8 mouse cellular contexts compared by ENCODE assay signal in genomic region chr15:83464905-83465650, GRCm38 (mm10). TPM values are rescaled to one million over a fixed set of nuclear protein-coding genes. Genes with fewer than 3 reads are reported as not detected.
A peak's percentile ranks its signal among the peaks of the same experiment; 100 is the strongest.
DNase-seq lines count a peak whose midpoint lies in the region; ATAC-seq and TF ChIP-seq lines count a peak whose summit lies in the region.

No protein-coding gene starts in this region.

- intact Hi-C loops in heart, postnatal 14 days (cut with DNase I): no loop called here
- intact Hi-C loops in gastrocnemius, postnatal 36 days (cut with DNase I): loop anchor here (10.0 kb wide), 1 partner anchor 50 kb away; no protein-coding TSS in a partner anchor

- no peak overlapping the region; the same call in 1 of the 2 replicates for H3K9ac ChIP-seq in heart, embryonic 11.5 days (ENCODE audit: low read depth, low read length)
- H3K9ac ChIP-seq in liver, embryonic 11.5 days (ENCODE audit: low read depth, low read length): no peak overlapping the region

- H3K4me1 ChIP-seq in heart, embryonic 11.5 days (ENCODE audit: control insufficient read depth, insufficient read depth, low read length): peaks cover 8% of the 10 kb centered on the region; the same call in 1 of the 2 replicates
- peaks cover 9% of the 10 kb centered on the region for H3K4me1 ChIP-seq in liver, embryonic 11.5 days (replicated peaks; ENCODE audit: control insufficient read depth, insufficient read depth, low read length)
- peaks cover 27% of the 10 kb centered on the region; the same call in 1 of the 2 replicates for H3K4me1 ChIP-seq in small intestine, adult 2 months (ENCODE audit: control insufficient read depth, insufficient read depth, insufficient read length, low read length)

- TF ChIP-seq CTCF in small intestine, adult 2 months (IDR thresholded peaks at IDR 0.05; ENCODE audit: extremely low read depth, insufficient read length, insufficient replicate concordance, low read depth, low read length): peak; percentile 27; the same call in 1 of the 2 replicates

- no peak for DNase-seq in heart, postnatal 14 days
- peak; percentile 90 for DNase-seq in ES-CJ7 (ENCODE audit: low read depth, low spot score)
- no peak for DNase-seq in liver, embryonic 11.5 days (ENCODE audit: low spot score)
- DNase-seq in right cerebral cortex, postnatal 14 days: no peak
- DNase-seq in gastrocnemius, postnatal 36 days: no peak

- peak overlapping the region; percentile 85 for H3K4me3 ChIP-seq in heart, embryonic 11.5 days (ENCODE audit: low read depth, low read length)
- peak overlapping the region; percentile 89 for H3K4me3 ChIP-seq in liver, embryonic 11.5 days (ENCODE audit: low read depth, low read length)
- peak overlapping the region; percentile 12; the same call in 1 of the 2 replicates for H3K4me3 ChIP-seq in small intestine, adult 2 months (ENCODE audit: low read depth, low read length)

- no peak for ATAC-seq in heart, embryonic 11.5 days (replicated peaks; ENCODE audit: insufficient number of reproducible peaks, low FRiP score, low TSS enrichment)
- peak; percentile 41 for ATAC-seq in granulocyte monocyte progenitor cell, adult 5-6 weeks (replicated peaks; ENCODE audit: poor library complexity, severe bottlenecking)
- ATAC-seq in liver, embryonic 11.5 days (replicated peaks; ENCODE audit: low FRiP score): peak; percentile 40

- peak overlapping the region; percentile 97 for H3K4me2 ChIP-seq in heart, embryonic 11.5 days
- H3K4me2 ChIP-seq in liver, embryonic 11.5 days: peak overlapping the region; percentile 41

- H3K27ac ChIP-seq in heart, embryonic 11.5 days (ENCODE audit: low read depth, low read length): 0 out of 2 replicates have a peak overlapping the region, but pooled peaks have one; percentile 75
- H3K27ac ChIP-seq in liver, embryonic 11.5 days (ENCODE audit: low read depth, low read length): no peak overlapping the region
- 0 out of 2 replicates have a peak overlapping the region, but pooled peaks have one; percentile 5 for H3K27ac ChIP-seq in small intestine, adult 2 months (ENCODE audit: insufficient read depth, low read depth, low read length)

- no peak for TF ChIP-seq POLR2A in small intestine, adult 2 months (IDR thresholded peaks at IDR 0.05; ENCODE audit: low read depth, low read length)

- no peaks in the 10 kb centered on the region for H3K9me3 ChIP-seq in heart, embryonic 11.5 days (replicated peaks; ENCODE audit: control insufficient read depth, low read length)
- H3K9me3 ChIP-seq in liver, embryonic 11.5 days (ENCODE audit: control insufficient read depth, low read length): no peaks in the 10 kb centered on the region

- WGBS in heart, embryonic 11.5 days (ENCODE audit: insufficient replicate concordance): 74% methylated on average over 19 of the region's 19 CpGs
- 68% methylated on average over 19 of the region's 19 CpGs for WGBS in liver, embryonic 11.5 days
- WGBS in small intestine, adult 2 months: 69% methylated on average over 19 of the region's 19 CpGs

- no peaks in the 10 kb centered on the region for H3K36me3 ChIP-seq in heart, embryonic 11.5 days (ENCODE audit: control insufficient read depth, insufficient read depth, low read length)
- no peaks in the 10 kb centered on the region for H3K36me3 ChIP-seq in liver, embryonic 11.5 days (ENCODE audit: control insufficient read depth, insufficient read depth, low read length)
- peaks cover 1% of the 10 kb centered on the region; the same call in 1 of the 2 replicates for H3K36me3 ChIP-seq in small intestine, adult 2 months (ENCODE audit: control insufficient read depth, insufficient read depth, low read length)

- no peaks in the 10 kb centered on the region for H3K27me3 ChIP-seq in heart, embryonic 11.5 days (ENCODE audit: control insufficient read depth, insufficient read depth, low read length)
- H3K27me3 ChIP-seq in liver, embryonic 11.5 days (replicated peaks; ENCODE audit: control insufficient read depth, insufficient read depth, low read length): no peaks in the 10 kb centered on the region
- H3K27me3 ChIP-seq in small intestine, adult 2 months (ENCODE audit: control insufficient read depth, insufficient read depth, low read length): no peaks in the 10 kb centered on the region

RNA-seq across cellular contexts. Expression of gene Pacsin2, which starts 0.7 kb away (rescaled TPM):
- polyA plus RNA-seq in heart, embryonic 11.5 days (2014; fragmentation: Nextera tagmentation; extraction: Ambion mirVana): 55.0 and 60.0 TPM in 2 replicates
- 100 to 1,000 TPM; 156 to 165 TPM for total RNA-seq in heart, postnatal 14 days (2021)
- total RNA-seq in granulocyte monocyte progenitor cell, adult 5-6 weeks (2014; fragmentation: Nextera tagmentation): 43.3 and 56.8 TPM in 2 replicates
- total RNA-seq in granulocyte monocyte progenitor cell, adult 5-6 weeks (2017): 65.2 and 91.1 TPM in 2 replicates
- 82.9 and 89.3 TPM in 2 replicates for polyA plus RNA-seq in liver, embryonic 11.5 days (2014; fragmentation: Nextera tagmentation; extraction: Ambion mirVana)
- 32.5 and 73.5 TPM in 2 replicates for polyA plus RNA-seq in small intestine, adult 2 months (2012; rRNA removed)
- total RNA-seq in gastrocnemius, postnatal 36 days (2021): 10 to 100 TPM; 41.4 to 50.5 TPM

RNA-seq across cellular contexts. Expression of gene Ttll1, which starts 45.6 kb away (rescaled TPM):
- 18.7 and 20.4 TPM in 2 replicates for polyA plus RNA-seq in heart, embryonic 11.5 days (2014; fragmentation: Nextera tagmentation; extraction: Ambion mirVana)
- 10 to 100 TPM; 43.0 to 43.6 TPM for total RNA-seq in heart, postnatal 14 days (2021)
- total RNA-seq in granulocyte monocyte progenitor cell, adult 5-6 weeks (2014; fragmentation: Nextera tagmentation): 5.3 and 9.0 TPM in 2 replicates
- 2.8 and 4.6 TPM in 2 replicates for total RNA-seq in granulocyte monocyte progenitor cell, adult 5-6 weeks (2017)
- 12.6 and 14.5 TPM in 2 replicates for polyA plus RNA-seq in liver, embryonic 11.5 days (2014; fragmentation: Nextera tagmentation; extraction: Ambion mirVana)
- 2.3 and 3.1 TPM in 2 replicates for polyA plus RNA-seq in small intestine, adult 2 months (2012; rRNA removed)
- 1 to 10 TPM; 3.1 to 3.5 TPM for total RNA-seq in gastrocnemius, postnatal 36 days (2021)

Comparison
In these comparisons a context has a peak if more than half of its experiments do, and no peak if none do; other contexts are left out.
1. H3K4me3 ChIP-seq: peak in every context shown above with its lines; median percentile 89 in liver, embryonic 11.5 days; 85 in heart, embryonic 11.5 days; 12 in small intestine, adult 2 months.
2. RNA of gene Ttll1, which starts 45.6 kb away (total RNA-seq): 43.0 to 43.6 TPM in heart, postnatal 14 days; 2.8 to 9.0 TPM in granulocyte monocyte progenitor cell, adult 5-6 weeks and 3.1 to 3.5 TPM in gastrocnemius, postnatal 36 days; every median in the first group is over 4 times any median in the second.